Mouse (Mus musculus) ES-E14 (cell line): ENCODE measurements around the gene a.

Experiments
- MAFK ChIP-seq: IDR thresholded peaks from 2 replicates; pipeline ENCODE4 v1.6.1; 2014; ENCODE audit warnings: mild to moderate bottlenecking, low read depth, low read length, inconsistent platforms; ENCODE audit not compliant: insufficient read depth
- ZC3H11A ChIP-seq: IDR thresholded peaks from 2 replicates; pipeline ENCODE4 v1.6.1; 2012; ENCODE audit warnings: low read depth, mild to moderate bottlenecking, inconsistent platforms, low read length, borderline replicate concordance

DNA sequence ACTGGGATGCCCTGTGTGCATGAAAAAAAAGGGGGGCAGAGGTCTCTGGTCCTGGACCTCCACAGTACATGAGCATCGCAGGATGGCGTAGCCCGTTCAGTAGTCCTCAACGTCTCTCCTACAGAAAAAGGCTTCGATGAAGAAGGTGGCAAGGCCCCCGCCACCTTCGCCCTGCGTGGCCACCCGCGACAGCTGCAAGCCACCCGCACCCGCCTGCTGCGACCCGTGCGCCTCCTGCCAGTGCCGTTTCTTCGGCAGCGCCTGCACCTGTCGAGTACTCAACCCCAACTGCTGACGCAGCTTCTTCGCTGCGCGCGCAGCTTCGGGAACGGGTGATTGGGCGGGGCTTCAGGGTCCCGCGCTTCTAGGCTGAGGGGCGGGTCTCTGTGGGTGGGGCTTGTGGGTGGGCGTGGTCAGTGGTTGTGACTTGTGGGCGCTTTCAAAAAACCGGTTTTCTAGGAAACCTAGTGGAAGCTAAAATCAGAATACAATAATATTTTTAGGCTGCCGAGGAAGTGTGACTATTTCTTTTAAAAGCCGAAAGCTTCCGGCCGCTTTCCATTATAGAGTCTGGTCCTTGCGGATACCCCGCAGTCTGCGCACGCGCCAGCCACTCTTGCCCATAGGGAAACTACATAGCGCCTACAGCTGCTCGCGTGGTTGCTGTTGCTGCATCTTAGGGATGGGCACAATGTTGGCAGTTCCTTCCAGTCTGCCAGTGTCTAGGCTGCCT is 259.5 kb downstream of the a start:
- TF ChIP-seq MAFK (peak; percentile 95), ZC3H11A (no peak)
